Mouse (Mus musculus) liver, embryonic 11.5 days (tissue): ENCODE measurements around the gene Rps6kl1. TPM values are rescaled to one million over a fixed set of nuclear protein-coding genes. Genes with fewer than 3 reads are reported as not detected.
A peak's percentile ranks its signal among the peaks of the same experiment; 100 is the strongest.
"Not testable (repeated sequence)": the region's sequence is repeated elsewhere in the genome, so short reads cannot be mapped to it uniquely, and the experiment has no call there.

ENCODE experiments used
- ATAC-seq: fragments of 200-750 bp; cut with Nextera tagmentation; replicated peaks from 2 replicates; pipeline ENCODE4 v1.8.0; 2017; ENCODE audit warnings: moderate number of reproducible peaks, mild to moderate bottlenecking, moderate TSS enrichment, moderate library complexity; ENCODE audit not compliant: low FRiP score
- DNase-seq: peaks from one replicate; pipeline ENCODE4 v3.0.0-alpha.2; 2017; ENCODE audit warnings: low spot score
- H3K27ac ChIP-seq: fragments of 300-500 bp; sonication (generic); 2 replicates; pipeline ENCODE4 v1.5.1; 2014; ENCODE audit warnings: mild to moderate bottlenecking, low read depth, low read length, control low read depth
- H3K27me3 ChIP-seq: fragments of 300-500 bp; sonication (generic); replicated peaks from 2 replicates; pipeline ENCODE4 v1.6.1; 2014; ENCODE audit warnings: low read length, mixed read lengths; ENCODE audit not compliant: control insufficient read depth, insufficient read depth
- H3K36me3 ChIP-seq: fragments of 300-500 bp; sonication (generic); 2 replicates; pipeline ENCODE4 v1.6.1; 2014; ENCODE audit warnings: mild to moderate bottlenecking, low read length, moderate library complexity, mixed read lengths; ENCODE audit not compliant: control insufficient read depth, insufficient read depth
- H3K4me1 ChIP-seq: fragments of 300-500 bp; sonication (generic); replicated peaks from 2 replicates; pipeline ENCODE4 v1.6.1; 2014; ENCODE audit warnings: low read length, mixed read lengths; ENCODE audit not compliant: control insufficient read depth, insufficient read depth
- H3K4me2 ChIP-seq: fragments of 300-500 bp; sonication (generic); 2 replicates; pipeline ENCODE4 v1.6.1; 2014; ENCODE audit warnings: mild to moderate bottlenecking, control low read depth, moderate library complexity
- H3K4me3 ChIP-seq: fragments of 300-500 bp; sonication (generic); 2 replicates; pipeline ENCODE4 v1.5.1; 2014; ENCODE audit warnings: low read depth, low read length, control low read depth
- H3K9ac ChIP-seq: fragments of 300-500 bp; sonication (generic); 2 replicates; pipeline ENCODE4 v1.6.1; 2014; ENCODE audit warnings: low read depth, low read length, control low read depth
- H3K9me3 ChIP-seq: fragments of 300-500 bp; sonication (generic); 2 replicates; pipeline ENCODE4 v1.6.1; 2016; ENCODE audit warnings: low read length, inconsistent platforms, mixed read lengths; ENCODE audit not compliant: control insufficient read depth
- WGBS: fragments of 180-500 bp; shearing (Covaris S2); extraction: QIAGEN DNeasy Blood & Tissue Kit; methylation state at CpG from one replicate; pipeline ENCODE4 v1.1.7; 2014; 5-methylcytosine and 5-hydroxymethylcytosine counted together
- polyA plus RNA-seq: library from polyadenylated mRNA; unstranded; fragments of >200 nt; fragmentation: Nextera tagmentation; extraction: Ambion mirVana; gene quantifications from 2 replicates; pipeline ENCODE4 v1.2.1, GENCODE M21; 2014

The Rps6kl1 gene
- polyA plus RNA-seq, 1 experiment from 2014 or later = 1.1 TPM

DNA sequence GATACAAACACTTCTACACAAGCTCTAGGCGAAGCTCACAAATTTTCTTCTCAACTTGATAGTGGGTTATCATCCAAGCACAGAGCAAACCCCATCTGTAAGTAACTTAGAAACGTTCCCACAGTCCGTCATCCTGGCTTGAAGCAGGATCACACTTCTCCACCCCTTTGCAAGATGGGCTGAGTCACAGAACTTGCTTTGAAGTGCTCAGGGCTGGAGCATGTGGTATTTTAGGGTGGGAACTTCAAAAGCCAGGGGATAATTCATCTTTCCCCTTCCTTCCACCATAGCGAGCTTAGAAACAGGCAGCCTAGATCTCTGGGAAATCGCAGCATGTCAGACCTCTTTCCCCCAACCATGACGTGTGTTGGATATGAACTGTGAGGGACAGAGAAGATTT is 5.3 kb upstream of the Rps6kl1 start:
- H3K9me3 ChIP-seq = no peaks in the 10 kb centered on the region
- 23% methylated on average over 6 of the region's 6 CpGs for WGBS
- no peak overlapping the region for H3K4me2 ChIP-seq
- DNase-seq (no peak), ATAC-seq (no peak)
- no peaks in the 10 kb centered on the region for H3K36me3 ChIP-seq
- H3K4me3 ChIP-seq = no peak overlapping the region
- no peak overlapping the region for H3K9ac ChIP-seq
- peaks cover 4% of the 10 kb centered on the region; the same call in 1 of the 2 replicates for H3K27me3 ChIP-seq
- no peak overlapping the region for H3K27ac ChIP-seq
- no peaks in the 10 kb centered on the region for H3K4me1 ChIP-seq

DNA sequence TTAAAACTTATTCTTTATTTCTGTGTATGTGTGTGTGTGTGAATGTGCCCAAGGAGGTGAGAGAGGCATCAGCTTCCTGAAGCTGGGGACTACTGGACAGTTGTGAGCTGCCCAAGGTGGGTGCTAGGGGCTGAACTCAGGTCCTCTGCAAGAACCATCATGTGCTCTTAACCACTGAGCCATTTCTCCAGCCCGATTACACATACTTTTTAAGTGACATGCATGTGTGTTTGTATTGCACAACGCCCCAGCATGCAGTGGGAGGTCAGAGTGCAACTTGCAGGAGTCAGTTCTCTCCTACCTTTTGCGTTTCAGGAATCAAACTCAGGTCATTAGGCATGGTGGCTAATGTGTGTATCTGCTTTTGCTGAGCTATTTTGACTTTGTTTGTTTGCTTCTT is 1.9 kb upstream of the Rps6kl1 start:
- no peak overlapping the region for H3K4me3 ChIP-seq
- H3K27me3 ChIP-seq = peaks cover 15% of the 10 kb centered on the region
- H3K4me2 ChIP-seq = no peak overlapping the region
- ATAC-seq (no peak), DNase-seq (no peak)
- no peaks in the 10 kb centered on the region for H3K36me3 ChIP-seq
- peaks cover 5% of the 10 kb centered on the region for H3K4me1 ChIP-seq
- no peak overlapping the region for H3K9ac ChIP-seq
- 51% methylated on average over 3 of the region's 3 CpGs for WGBS
- no peaks in the 10 kb centered on the region for H3K9me3 ChIP-seq
- H3K27ac ChIP-seq = no peak overlapping the region

GRCm38 (mm10) chr12:85150321-85151001 is 603 bp downstream of the Rps6kl1 start:
- ATAC-seq (no peak), DNase-seq (no peak)
- peaks cover 5% of the 10 kb centered on the region for H3K4me1 ChIP-seq
- H3K9ac ChIP-seq = no peak overlapping the region; the same call in 1 of the 2 replicates
- H3K27me3 ChIP-seq = peaks cover 18% of the 10 kb centered on the region
- H3K9me3 ChIP-seq = no peaks in the 10 kb centered on the region
- no peaks in the 10 kb centered on the region for H3K36me3 ChIP-seq
- 15% methylated on average over 20 of the region's 20 CpGs for WGBS
- peak overlapping the region; percentile 64 for H3K4me2 ChIP-seq
- no peak overlapping the region for H3K27ac ChIP-seq
- H3K4me3 ChIP-seq = peak overlapping the region; percentile 30

- DNase-seq (no peak), ATAC-seq (no peak)
- Histone ChIP-seq H3K4me1 (peaks cover 5% of the 10 kb centered on the region), H3K27me3 (peaks cover 18% of the 10 kb centered on the region), H3K9me3 (no peaks in the 10 kb centered on the region), H3K4me2 (no peak overlapping the region), H3K27ac (no peak overlapping the region), H3K9ac (no peak overlapping the region), H3K4me3 (no peak overlapping the region), H3K36me3 (no peaks in the 10 kb centered on the region)
- WGBS = 73% methylated on average over 9 of the region's 9 CpGs
Measured at GRCm38 (mm10) chr12:85146881-85147280, 4.2 kb downstream of the Rps6kl1 start.

DNA sequence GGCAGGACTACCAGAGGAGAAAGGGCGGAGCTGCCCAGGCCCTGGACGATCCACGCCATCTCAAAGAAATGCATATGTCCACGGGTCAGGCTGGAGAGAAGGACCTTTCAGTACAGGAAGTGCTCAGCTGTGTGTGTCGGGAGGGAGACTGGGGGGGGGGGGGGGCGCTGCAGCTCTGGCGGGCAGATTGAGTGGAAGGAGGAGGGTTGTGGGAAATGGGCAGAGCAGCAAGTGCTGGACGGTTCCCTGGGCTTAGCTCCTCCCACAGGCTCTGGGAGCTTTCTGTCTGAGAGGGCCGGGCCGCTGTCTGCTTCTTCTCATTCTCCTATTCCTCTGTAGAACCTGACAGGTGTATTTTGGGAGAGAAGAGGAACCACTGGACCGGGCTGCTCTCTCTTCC is 4.7 kb downstream of the Rps6kl1 start:
- Histone ChIP-seq H3K27ac (no peak overlapping the region), H3K9ac (no peak overlapping the region), H3K9me3 (no peaks in the 10 kb centered on the region), H3K4me3 (no peak overlapping the region), H3K4me1 (peaks cover 5% of the 10 kb centered on the region), H3K27me3 (peaks cover 15% of the 10 kb centered on the region), H3K36me3 (no peaks in the 10 kb centered on the region), H3K4me2 (no peak overlapping the region)
- WGBS = 28% methylated on average over 10 of the region's 11 CpGs
- no peak for ATAC-seq
- DNase-seq = no peak

- no peak overlapping the region for H3K4me2 ChIP-seq
- no peaks in the 10 kb centered on the region for H3K36me3 ChIP-seq
- 71% methylated on average over 9 of the region's 9 CpGs for WGBS
- H3K4me1 ChIP-seq = peaks cover 3% of the 10 kb centered on the region
- H3K9ac ChIP-seq = no peak overlapping the region
- H3K27ac ChIP-seq = no peak overlapping the region
- ATAC-seq (no peak), DNase-seq (no peak)
- H3K9me3 ChIP-seq = no peaks in the 10 kb centered on the region
- no peak overlapping the region for H3K4me3 ChIP-seq
- H3K27me3 ChIP-seq = peaks cover 15% of the 10 kb centered on the region
Measured at GRCm38 (mm10) chr12:85145630-85146029, 5.4 kb downstream of the Rps6kl1 start.

GRCm38 (mm10) chr12:85144821-85145220 is 6.2 kb downstream of the Rps6kl1 start:
- ATAC-seq (no peak), DNase-seq (no peak)
- H3K4me1 ChIP-seq = 0 out of 2 replicates have a peak, but pooled peaks cover 3% of the 10 kb centered on the region
- no peaks in the 10 kb centered on the region for H3K36me3 ChIP-seq
- H3K9me3 ChIP-seq = no peaks in the 10 kb centered on the region
- no peak overlapping the region for H3K9ac ChIP-seq
- peaks cover 12% of the 10 kb centered on the region for H3K27me3 ChIP-seq
- 92% methylated on average over 4 of the region's 4 CpGs for WGBS
- no peak overlapping the region for H3K4me3 ChIP-seq
- H3K27ac ChIP-seq = no peak overlapping the region
- no peak overlapping the region for H3K4me2 ChIP-seq

- WGBS = 53% methylated on average over 2 of the region's 2 CpGs
Measured at GRCm38 (mm10) chr12:85144276-85144675, 6.8 kb downstream of the Rps6kl1 start.

DNA sequence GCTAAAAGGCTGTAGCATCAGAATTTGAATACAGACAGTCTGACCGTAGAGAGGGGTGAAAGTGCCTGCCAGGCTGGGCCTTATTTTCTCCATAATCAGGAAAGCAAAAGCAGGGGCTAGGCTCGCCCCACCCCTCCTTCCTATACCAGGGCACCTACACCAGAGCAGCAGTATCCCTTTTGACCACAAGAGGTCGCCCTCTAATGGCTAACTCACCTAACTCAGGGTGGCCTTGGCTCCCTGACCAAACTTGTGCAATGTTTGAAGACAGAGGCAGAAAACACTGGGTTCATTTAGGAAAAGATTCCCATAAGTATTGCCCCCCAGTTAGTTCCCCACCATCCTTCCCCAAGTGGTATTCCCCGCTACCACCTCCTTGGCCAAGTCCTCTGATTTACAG is 8.3 kb downstream of the Rps6kl1 start:
- H3K9me3 ChIP-seq = no peaks in the 10 kb centered on the region
- no peak overlapping the region for H3K4me2 ChIP-seq
- WGBS = 23% methylated on average over 4 of the region's 4 CpGs
- no peak overlapping the region for H3K4me3 ChIP-seq
- ATAC-seq (peak; percentile 65), DNase-seq (peak; percentile 71)
- H3K27me3 ChIP-seq = peaks cover 13% of the 10 kb centered on the region
- H3K9ac ChIP-seq = no peak overlapping the region
- H3K27ac ChIP-seq = no peak overlapping the region
- H3K4me1 ChIP-seq = 0 out of 2 replicates have a peak, but pooled peaks cover 3% of the 10 kb centered on the region
- H3K36me3 ChIP-seq = no peaks in the 10 kb centered on the region

More at GRCm38 (mm10) chr12:85144276-85144675, 6.8 kb downstream of the Rps6kl1 start:
- H3K9me3 ChIP-seq, H3K4me3 ChIP-seq, H3K36me3 ChIP-seq, H3K9ac ChIP-seq, H3K4me2 ChIP-seq, ATAC-seq, DNase-seq, H3K4me1 ChIP-seq, H3K27ac ChIP-seq: not testable (repeated sequence)
- H3K27me3 ChIP-seq = peaks cover 11% of the 10 kb centered on the region
